Mouse (Mus musculus): ENCODE measurements around the gene Cit. TPM values are rescaled to one million over a fixed set of nuclear protein-coding genes. Genes with fewer than 3 reads are reported as not detected.

Gene Cit
- total and polyA plus RNA-seq, 3 experiments, result 44.1 to 126 (median 69.8) TPM

GRCm38 (mm10) chr5:115944791-115945490, 99.9 kb downstream of the Cit start:
- Histone ChIP-seq H3K9me3 (replicated peaks) (no peaks in the 10 kb centered on the region), H3K27me3 (ENCODE audit: insufficient read depth, low read length) (no peaks in the 10 kb centered on the region), H3K36me3 (replicated peaks) (peaks cover 95% of the 10 kb centered on the region), H3K4me1 (ENCODE audit: insufficient read depth, low read depth, low read length) (peaks cover 39% of the 10 kb centered on the region), H3K4me3 (ENCODE audit: low read depth, low read length) (peak overlapping the region; percentile 56; the same call in 1 of the 2 replicates)
- TF ChIP-seq POLR2AphosphoS5 (IDR thresholded peaks at IDR 0.05; ENCODE audit: insufficient replicate concordance, low read depth, low read length), result no peak
- TF ChIP-seq TAL1 (conservative IDR thresholded peaks at IDR 0.05; ENCODE audit: low read depth, low read length), result no peak
- TF ChIP-seq GATA2 (IDR thresholded peaks at IDR 0.05; ENCODE audit: borderline replicate concordance, low read depth, low read length), result no peak
- TF ChIP-seq CTCF (IDR thresholded peaks at IDR 0.05; ENCODE audit: low read depth, low read length), result no peak
- TF ChIP-seq GATA1 (IDR thresholded peaks at IDR 0.05; ENCODE audit: borderline replicate concordance, low read length), result no peak
- DNase-seq (ENCODE audit: low spot score) (peak; percentile 61), ATAC-seq (ENCODE audit: extremely low read depth, insufficient number of reproducible peaks, low FRiP score, poor library complexity, severe bottlenecking) (peak; percentile 78)

DNA sequence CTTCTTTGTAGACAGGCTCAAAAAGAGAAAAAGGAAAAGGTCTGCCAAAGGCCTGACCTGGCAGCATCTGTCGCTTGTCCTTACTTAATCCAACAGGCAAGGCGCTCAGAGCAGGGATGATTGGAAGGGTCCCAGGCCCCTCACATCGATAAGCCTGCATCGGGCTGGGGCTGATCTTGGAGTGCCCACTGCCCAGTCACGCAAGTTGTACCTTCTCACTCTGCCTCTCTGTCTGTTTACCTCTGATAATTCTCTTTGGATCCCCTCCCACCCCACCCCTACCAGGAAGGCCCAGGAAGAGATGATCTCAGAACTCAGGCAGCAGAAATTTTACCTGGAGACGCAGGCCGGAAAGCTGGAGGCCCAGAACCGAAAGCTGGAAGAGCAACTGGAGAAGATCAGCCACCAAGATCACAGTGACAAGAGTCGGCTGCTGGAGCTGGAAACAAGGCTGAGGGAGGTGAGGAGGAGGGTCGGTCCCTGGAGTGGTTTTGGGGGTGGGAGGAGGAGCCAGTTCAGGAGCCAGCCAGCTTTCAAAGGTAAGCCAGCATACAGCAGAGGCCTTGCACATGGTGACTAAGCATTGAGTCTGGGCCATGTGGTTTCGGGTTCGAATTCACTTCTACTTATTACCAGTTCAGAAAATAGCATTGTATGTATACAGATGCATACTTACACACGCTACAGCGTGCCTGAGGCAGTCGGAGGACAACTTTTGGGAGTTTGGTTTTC, 102.7 kb downstream of the Cit start:
- H3K36me3 ChIP-seq (replicated peaks), result peaks cover 98% of the 10 kb centered on the region
- peaks cover 39% of the 10 kb centered on the region for H3K4me1 ChIP-seq (ENCODE audit: insufficient read depth, low read depth, low read length)
- ATAC-seq (ENCODE audit: extremely low read depth, insufficient number of reproducible peaks, low FRiP score, poor library complexity, severe bottlenecking) (no peak), DNase-seq (ENCODE audit: low spot score) (no peak)
- H3K27me3 ChIP-seq (ENCODE audit: insufficient read depth, low read length), result no peaks in the 10 kb centered on the region
- H3K9me3 ChIP-seq (replicated peaks), result peaks cover 11% of the 10 kb centered on the region
- TF ChIP-seq CTCF (IDR thresholded peaks at IDR 0.05; ENCODE audit: low read depth, low read length), result no peak
- TF ChIP-seq GATA2 (IDR thresholded peaks at IDR 0.05; ENCODE audit: borderline replicate concordance, low read depth, low read length), result no peak
- no peak for TF ChIP-seq TAL1 (conservative IDR thresholded peaks at IDR 0.05; ENCODE audit: low read depth, low read length)
- no peak for TF ChIP-seq GATA1 (IDR thresholded peaks at IDR 0.05; ENCODE audit: borderline replicate concordance, low read length)
- no peak for TF ChIP-seq POLR2AphosphoS5 (IDR thresholded peaks at IDR 0.05; ENCODE audit: insufficient replicate concordance, low read depth, low read length)
- no peak overlapping the region for H3K4me3 ChIP-seq (ENCODE audit: low read depth, low read length)

DNA sequence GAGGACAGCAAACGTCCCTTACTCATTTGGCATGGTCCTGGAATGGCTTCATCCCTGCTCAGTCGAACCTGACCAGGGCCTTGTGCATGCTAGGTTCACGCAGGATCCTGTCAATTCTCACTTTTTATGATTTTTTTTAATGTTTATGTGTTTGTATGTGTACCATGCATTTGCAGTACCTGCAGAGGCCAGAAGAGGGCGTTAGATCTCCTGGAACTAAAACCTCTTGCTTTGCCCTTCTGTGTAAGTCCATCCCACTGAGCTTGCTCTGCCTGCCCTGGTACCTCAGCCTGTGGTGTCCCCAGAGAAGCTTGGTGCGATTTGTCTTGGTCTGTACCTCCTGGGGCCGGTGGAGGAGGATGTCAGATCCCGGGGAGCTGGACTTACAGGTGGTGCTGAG, 105.9 kb downstream of the Cit start:
- no peak overlapping the region for H3K4me3 ChIP-seq (ENCODE audit: low read depth, low read length)
- peaks cover 21% of the 10 kb centered on the region for H3K9me3 ChIP-seq (replicated peaks)
- peaks cover 99% of the 10 kb centered on the region for H3K36me3 ChIP-seq (replicated peaks)
- no peak for DNase-seq (ENCODE audit: low spot score)
- peaks cover 16% of the 10 kb centered on the region for H3K4me1 ChIP-seq (ENCODE audit: insufficient read depth, low read depth, low read length)
- no peaks in the 10 kb centered on the region for H3K27me3 ChIP-seq (ENCODE audit: insufficient read depth, low read length)
- ATAC-seq (ENCODE audit: extremely low read depth, insufficient number of reproducible peaks, low FRiP score, poor library complexity, severe bottlenecking), result no peak
- TF ChIP-seq TAL1 (conservative IDR thresholded peaks at IDR 0.05; ENCODE audit: low read depth, low read length), result no peak
- no peak for TF ChIP-seq GATA2 (IDR thresholded peaks at IDR 0.05; ENCODE audit: borderline replicate concordance, low read depth, low read length)

DNA sequence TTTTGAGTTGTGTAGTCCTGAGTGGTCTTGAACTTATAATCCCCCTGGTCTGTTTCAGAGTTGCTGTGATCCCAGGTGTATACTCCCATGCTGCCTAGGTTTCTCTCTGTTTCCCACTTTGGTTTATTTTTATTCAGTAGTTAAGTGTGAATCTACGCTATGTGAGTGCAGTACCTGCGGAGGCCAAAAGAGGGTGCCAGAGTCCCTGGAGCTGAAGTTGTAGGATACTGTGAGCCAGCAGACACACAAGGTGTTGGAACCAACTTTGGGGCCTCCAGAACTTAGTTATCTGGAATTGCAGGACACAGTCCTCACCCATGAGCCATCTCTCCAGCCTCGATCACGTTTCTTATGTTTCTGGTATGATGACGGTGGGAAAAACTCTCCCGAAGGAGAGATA, 108.1 kb downstream of the Cit start:
- Histone ChIP-seq H3K4me3 (ENCODE audit: low read depth, low read length) (no peak overlapping the region), H3K4me1 (ENCODE audit: insufficient read depth, low read depth, low read length) (peaks cover 2% of the 10 kb centered on the region; the same call in 1 of the 2 replicates), H3K27me3 (ENCODE audit: insufficient read depth, low read length) (no peaks in the 10 kb centered on the region), H3K9me3 (replicated peaks) (peaks cover 31% of the 10 kb centered on the region), H3K36me3 (replicated peaks) (peaks cover 97% of the 10 kb centered on the region)
- no peak for ATAC-seq (ENCODE audit: extremely low read depth, insufficient number of reproducible peaks, low FRiP score, poor library complexity, severe bottlenecking)
- 0 out of 2 replicates have a peak, but pooled peaks have one; percentile 21 for TF ChIP-seq CTCF (IDR thresholded peaks at IDR 0.05; ENCODE audit: low read depth, low read length)
- no peak for TF ChIP-seq POLR2AphosphoS5 (IDR thresholded peaks at IDR 0.05; ENCODE audit: insufficient replicate concordance, low read depth, low read length)
- no peak for TF ChIP-seq TAL1 (conservative IDR thresholded peaks at IDR 0.05; ENCODE audit: low read depth, low read length)
- DNase-seq (ENCODE audit: low spot score), result no peak

GRCm38 (mm10) chr5:115954084-115954483, 109.0 kb downstream of the Cit start:
- H3K27me3 ChIP-seq (ENCODE audit: insufficient read depth, low read length), result no peaks in the 10 kb centered on the region
- H3K9me3 ChIP-seq (replicated peaks), result peaks cover 31% of the 10 kb centered on the region
- TF ChIP-seq CTCF (IDR thresholded peaks at IDR 0.05; ENCODE audit: low read depth, low read length) (no peak), GATA2 (IDR thresholded peaks at IDR 0.05; ENCODE audit: borderline replicate concordance, low read depth, low read length) (no peak), TAL1 (conservative IDR thresholded peaks at IDR 0.05; ENCODE audit: low read depth, low read length) (no peak), GATA1 (IDR thresholded peaks at IDR 0.05; ENCODE audit: borderline replicate concordance, low read length) (no peak), POLR2AphosphoS5 (IDR thresholded peaks at IDR 0.05; ENCODE audit: insufficient replicate concordance, low read depth, low read length) (no peak)
- DNase-seq (ENCODE audit: low spot score), result no peak
- H3K36me3 ChIP-seq (replicated peaks), result peaks cover 97% of the 10 kb centered on the region
- no peak overlapping the region for H3K4me3 ChIP-seq (ENCODE audit: low read depth, low read length)
- ATAC-seq (ENCODE audit: extremely low read depth, insufficient number of reproducible peaks, low FRiP score, poor library complexity, severe bottlenecking), result no peak
- peaks cover 2% of the 10 kb centered on the region; the same call in 1 of the 2 replicates for H3K4me1 ChIP-seq (ENCODE audit: insufficient read depth, low read depth, low read length)

DNA sequence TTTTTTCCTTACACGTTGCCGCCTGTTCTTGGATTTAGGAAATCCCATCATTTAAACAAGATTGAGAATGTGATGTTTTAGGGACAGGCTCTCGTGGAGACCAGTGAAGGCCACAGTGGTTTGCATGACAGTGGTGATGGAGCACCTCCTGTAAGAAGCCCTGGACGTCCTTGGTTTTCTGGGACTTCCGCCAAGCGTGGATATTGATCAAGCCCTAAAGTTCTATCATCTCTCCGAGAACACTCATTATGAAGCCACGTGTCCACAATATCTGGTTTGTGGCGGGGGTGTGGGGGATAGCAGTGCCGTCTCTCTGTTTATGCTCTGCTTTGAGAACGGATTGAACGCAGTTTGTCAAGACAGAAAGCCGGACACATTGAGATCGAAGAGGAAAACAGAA, 109.5 kb downstream of the Cit start:
- H3K36me3 ChIP-seq (replicated peaks), result peaks cover 98% of the 10 kb centered on the region
- DNase-seq (ENCODE audit: low spot score) (no peak), ATAC-seq (ENCODE audit: extremely low read depth, insufficient number of reproducible peaks, low FRiP score, poor library complexity, severe bottlenecking) (no peak)
- no peaks in the 10 kb centered on the region for H3K27me3 ChIP-seq (ENCODE audit: insufficient read depth, low read length)
- H3K4me1 ChIP-seq (ENCODE audit: insufficient read depth, low read depth, low read length), result peaks cover 2% of the 10 kb centered on the region; the same call in 1 of the 2 replicates
- H3K4me3 ChIP-seq (ENCODE audit: low read depth, low read length), result no peak overlapping the region
- TF ChIP-seq GATA2 (IDR thresholded peaks at IDR 0.05; ENCODE audit: borderline replicate concordance, low read depth, low read length) (no peak), TAL1 (conservative IDR thresholded peaks at IDR 0.05; ENCODE audit: low read depth, low read length) (no peak), POLR2AphosphoS5 (IDR thresholded peaks at IDR 0.05; ENCODE audit: insufficient replicate concordance, low read depth, low read length) (no peak), CTCF (IDR thresholded peaks at IDR 0.05; ENCODE audit: low read depth, low read length) (no peak), GATA1 (IDR thresholded peaks at IDR 0.05; ENCODE audit: borderline replicate concordance, low read length) (no peak)
- H3K9me3 ChIP-seq (replicated peaks), result peaks cover 31% of the 10 kb centered on the region

Measured in G1E (cell line).